Mouse (Mus musculus) brain, embryonic 14.5 days (tissue): ENCODE measurements at regions not wholly inside any gene's neighbourhood (a gene's known extent, or its start where the extent isn't known, plus 50 kb on each side); places are given as distances from the start of the nearest gene placed in this dataset.
"Not testable (repeated sequence)": the region's sequence is repeated elsewhere in the genome, so short reads cannot be mapped to it uniquely, and the experiment has no call there.

Experiments
- DNase-seq: peaks from one replicate; pipeline ENCODE4 v3.0.0-alpha.2; 2011; ENCODE audit warnings: low read depth
- CTCF ChIP-seq: fragments of 200-500 bp; IDR thresholded peaks from 2 replicates; pipeline ENCODE4 v1.5.1; 2012; ENCODE audit warnings: inconsistent platforms, mild to moderate bottlenecking, moderate library complexity, borderline replicate concordance; ENCODE audit not compliant: insufficient read depth, insufficient read length; ENCODE audit errors: extremely low read depth
- POLR2A ChIP-seq: fragments of 200-500 bp; IDR thresholded peaks from 2 replicates; pipeline ENCODE4 v1.6.1; 2012; ENCODE audit warnings: mild to moderate bottlenecking, inconsistent platforms, borderline replicate concordance; ENCODE audit not compliant: poor library complexity, insufficient read depth, insufficient read length, severe bottlenecking; ENCODE audit errors: extremely low read depth

- no peak for DNase-seq
- TF ChIP-seq CTCF (no peak), POLR2A (no peak)
Observed at GRCm38 (mm10) chr4:5590531-5590930, 797.4 kb upstream of the Impad1 start.

GRCm38 (mm10) chr4:5587465-5587864 is 794.3 kb upstream of the Impad1 start:
- TF ChIP-seq POLR2A (no peak), CTCF (no peak)
- no peak for DNase-seq

GRCm38 (mm10) chr4:5585205-5585604 is 792.0 kb upstream of the Impad1 start:
- no peak for DNase-seq
- TF ChIP-seq CTCF (no peak), POLR2A (no peak)

GRCm38 (mm10) chr4:5583989-5584677 is 791.0 kb upstream of the Impad1 start:
- peak; percentile 23 for DNase-seq
- no peak for TF ChIP-seq POLR2A
- TF ChIP-seq CTCF: no peak

GRCm38 (mm10) chr4:5568076-5568475 is 774.9 kb upstream of the Impad1 start:
- no peak for TF ChIP-seq CTCF
- no peak for TF ChIP-seq POLR2A

GRCm38 (mm10) chr4:5560001-5560657 is 767.0 kb upstream of the Impad1 start:
- peak; percentile 21 for DNase-seq
- no peak for TF ChIP-seq CTCF
- no peak for TF ChIP-seq POLR2A

More at GRCm38 (mm10) chr4:5568076-5568475, 774.9 kb upstream of the Impad1 start:
- no peak for DNase-seq

GRCm38 (mm10) chr4:5540155-5540554 is 747.0 kb upstream of the Impad1 start:
- no peak for DNase-seq
- no peak for TF ChIP-seq POLR2A
- no peak for TF ChIP-seq CTCF

- no peak for DNase-seq
- TF ChIP-seq CTCF (no peak), POLR2A (no peak)
Observed at GRCm38 (mm10) chr4:5530416-5530815, 737.3 kb upstream of the Impad1 start.

- TF ChIP-seq POLR2A (no peak), CTCF (no peak)
- DNase-seq: no peak
Observed at GRCm38 (mm10) chr4:5518522-5518921, 725.4 kb upstream of the Impad1 start.

- not testable (repeated sequence) for DNase-seq
Observed at GRCm38 (mm10) chr4:5515426-5515825, 722.3 kb upstream of the Impad1 start.

GRCm38 (mm10) chr4:5511743-5512142 is 718.6 kb upstream of the Impad1 start:
- TF ChIP-seq POLR2A (no peak), CTCF (no peak)
- DNase-seq: no peak

GRCm38 (mm10) chr4:5509398-5509797 is 716.2 kb upstream of the Impad1 start:
- no peak for DNase-seq
- no peak for TF ChIP-seq POLR2A
- TF ChIP-seq CTCF: no peak

GRCm38 (mm10) chr4:5495012-5495411 is 701.9 kb upstream of the Impad1 start:
- no peak for TF ChIP-seq POLR2A
- no peak for TF ChIP-seq CTCF
- no peak for DNase-seq
